Mouse (Mus musculus): ENCODE measurements at regions not wholly inside any gene's neighbourhood (a gene's known extent, or its start where the extent isn't known, plus 50 kb on each side); places are given as distances from the start of the nearest gene placed in this dataset.

DNA sequence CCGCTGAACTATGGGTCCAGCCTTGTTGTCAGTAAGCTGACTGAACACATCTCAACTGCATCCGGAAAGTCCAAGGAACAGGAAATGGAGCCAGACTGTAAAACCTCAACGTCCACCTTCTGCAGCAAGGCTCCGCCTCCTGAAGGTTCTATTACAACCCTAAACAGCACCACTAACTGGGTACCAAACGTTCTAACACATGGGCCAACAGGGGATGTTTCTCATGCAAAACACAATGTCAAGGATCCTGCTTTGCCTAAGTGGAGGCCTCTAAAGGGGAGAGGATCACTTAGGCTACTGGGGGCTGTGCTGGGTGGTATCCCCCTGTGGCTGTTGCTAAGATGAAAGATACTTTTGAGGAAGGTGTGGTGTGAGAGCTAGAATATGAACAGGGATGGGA lies 51.0 kb upstream of the Stt3b start:
- no peak for DNase-seq (ENCODE audit: extremely low spot score, low spot score)

DNA sequence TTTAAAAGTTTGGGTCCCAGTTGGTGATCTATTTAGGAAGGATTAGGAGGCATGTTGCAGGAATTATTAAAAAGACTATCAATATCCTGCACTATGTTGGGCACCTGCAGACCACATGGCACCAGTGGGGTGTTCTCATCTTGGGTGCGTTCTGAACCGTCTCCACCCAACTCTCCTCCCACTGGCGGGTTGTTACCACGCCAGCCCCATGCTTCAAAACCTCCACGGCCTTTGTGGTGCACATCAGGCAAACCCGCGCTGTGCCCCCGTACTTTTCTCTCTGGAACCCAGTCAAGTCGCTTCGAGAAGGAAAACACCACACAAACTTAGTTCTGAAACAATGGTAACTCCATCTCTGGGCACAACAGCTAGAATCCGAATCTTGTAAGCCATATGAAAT lies 51.7 kb upstream of the Stt3b start:
- DNase-seq (ENCODE audit: extremely low spot score, low spot score): no peak

DNA sequence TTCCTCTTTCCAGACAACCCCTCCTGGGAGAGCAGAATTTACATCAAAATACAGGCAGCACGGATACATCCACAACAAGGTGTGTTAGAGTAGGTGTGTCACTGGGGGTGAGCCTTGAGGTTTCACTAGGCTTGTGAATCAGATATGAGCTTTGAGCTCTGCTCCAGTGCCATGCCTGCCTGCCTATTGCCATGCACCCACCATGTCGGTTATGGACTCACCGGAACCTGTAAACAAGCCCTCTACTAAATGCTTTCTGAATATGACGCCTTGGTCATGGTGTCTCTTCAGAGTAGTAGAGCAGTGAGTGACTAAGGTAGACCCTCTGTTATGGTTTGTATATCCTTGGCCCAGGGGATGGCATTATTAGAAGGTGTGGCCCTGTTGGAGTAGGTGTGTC lies 52.3 kb upstream of the Stt3b start:
- DNase-seq (ENCODE audit: extremely low spot score, low spot score): no peak

DNA sequence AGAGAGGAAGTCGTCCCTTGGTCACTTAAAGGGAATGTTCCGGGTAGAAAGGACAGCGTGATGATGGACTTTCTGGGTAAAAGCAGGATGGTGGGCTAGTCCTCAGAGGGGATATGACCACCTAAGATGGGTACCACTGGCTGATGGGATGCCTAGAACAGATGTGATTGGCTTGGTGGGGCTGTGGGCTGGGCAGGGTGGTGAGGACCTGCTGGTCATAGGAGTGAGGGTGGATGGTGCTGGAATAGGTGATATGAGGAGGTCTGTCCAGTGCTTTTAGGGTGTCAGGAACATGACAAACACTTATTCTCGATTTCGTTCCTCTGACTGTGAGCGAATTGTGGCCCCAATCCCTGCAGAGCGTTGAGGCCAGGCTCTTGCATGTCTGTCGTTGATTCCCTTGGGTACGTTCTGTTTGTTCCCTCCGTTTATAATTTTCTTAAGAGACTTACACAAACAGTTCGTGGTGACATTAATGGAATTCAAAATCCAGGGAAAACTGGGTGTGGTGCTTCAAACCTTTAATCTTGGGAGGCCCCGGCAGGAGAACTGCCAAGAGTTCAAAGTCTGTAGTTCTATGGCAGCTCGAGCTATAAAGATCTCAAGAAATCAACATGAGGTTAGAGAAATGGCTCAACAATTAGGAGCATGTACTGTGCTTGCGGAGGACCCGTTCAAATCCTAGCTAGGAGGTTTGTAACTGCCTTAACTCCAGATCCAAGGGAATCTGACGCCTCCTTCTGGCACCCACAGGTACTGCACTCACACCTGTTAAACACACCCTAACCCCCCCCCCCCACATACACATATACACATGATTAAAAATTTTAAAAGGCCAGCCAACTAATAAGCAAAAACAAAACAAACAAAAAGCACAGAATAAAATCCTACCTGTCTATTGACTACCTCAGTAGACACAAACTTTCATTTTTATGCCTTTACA lies 55.0 kb upstream of the Stt3b start:
- DNase-seq (ENCODE audit: extremely low spot score, low spot score): no peak

- no peak for DNase-seq (ENCODE audit: extremely low spot score, low spot score)
Measured at GRCm38 (mm10) chr9:115367808-115368207, 57.6 kb upstream of the Stt3b start.

GRCm38 (mm10) chr9:115380276-115380675 lies 70.1 kb upstream of the Stt3b start:
- no peak for DNase-seq (ENCODE audit: extremely low spot score, low spot score)

DNA sequence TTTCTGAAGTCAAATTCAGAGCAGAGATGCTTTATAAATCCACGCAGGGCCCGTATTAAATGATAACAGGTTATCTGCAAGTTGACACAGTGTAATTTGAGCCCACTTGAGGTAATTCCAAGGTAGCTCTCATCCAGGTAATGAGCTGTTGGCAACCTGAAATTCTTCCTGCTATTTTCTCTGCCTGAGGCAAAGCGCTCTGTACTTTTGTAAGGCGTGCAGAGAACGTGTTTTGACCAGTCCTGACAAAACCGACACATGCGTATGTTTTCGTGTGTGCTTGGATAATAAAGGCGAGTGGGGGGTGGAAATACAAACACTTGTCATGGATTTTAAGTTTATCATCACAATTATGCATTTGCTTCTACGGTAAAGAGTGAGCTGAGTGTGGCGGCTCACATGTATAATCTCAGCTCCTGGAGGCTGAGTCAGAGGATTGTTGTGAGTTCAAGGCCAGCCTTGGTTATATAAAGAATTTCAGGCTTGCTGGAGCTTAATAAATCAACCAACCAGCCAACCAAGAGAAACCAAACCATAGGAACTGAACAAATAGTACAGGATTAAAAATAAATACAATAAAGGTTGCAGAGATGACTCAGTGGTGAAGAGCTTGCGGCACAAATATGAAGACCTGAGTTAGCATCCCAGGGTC lies 72.7 kb upstream of the Stt3b start:
- DNase-seq (ENCODE audit: extremely low spot score, low spot score): no peak

DNA sequence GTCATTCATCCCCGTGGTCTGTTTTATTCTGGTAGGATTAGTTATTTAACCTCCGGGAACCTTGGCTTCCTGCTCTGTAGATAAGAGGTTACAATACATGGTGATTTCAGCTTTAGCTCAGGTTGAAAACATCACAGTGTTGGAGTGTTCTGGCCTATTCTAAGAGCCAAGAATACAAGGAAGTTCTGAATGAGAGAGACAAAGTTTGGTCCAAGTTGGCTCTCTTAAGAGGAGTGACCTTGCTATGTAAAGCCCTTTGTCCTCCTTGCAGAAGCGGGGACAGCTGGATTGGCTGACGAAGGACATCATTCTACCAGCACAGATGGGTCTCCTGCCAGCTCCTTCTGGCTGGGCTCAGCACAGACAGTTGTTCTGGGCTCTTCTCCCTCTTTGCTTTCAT lies 73.7 kb upstream of the Stt3b start:
- no peak for DNase-seq (ENCODE audit: extremely low spot score, low spot score)

DNA sequence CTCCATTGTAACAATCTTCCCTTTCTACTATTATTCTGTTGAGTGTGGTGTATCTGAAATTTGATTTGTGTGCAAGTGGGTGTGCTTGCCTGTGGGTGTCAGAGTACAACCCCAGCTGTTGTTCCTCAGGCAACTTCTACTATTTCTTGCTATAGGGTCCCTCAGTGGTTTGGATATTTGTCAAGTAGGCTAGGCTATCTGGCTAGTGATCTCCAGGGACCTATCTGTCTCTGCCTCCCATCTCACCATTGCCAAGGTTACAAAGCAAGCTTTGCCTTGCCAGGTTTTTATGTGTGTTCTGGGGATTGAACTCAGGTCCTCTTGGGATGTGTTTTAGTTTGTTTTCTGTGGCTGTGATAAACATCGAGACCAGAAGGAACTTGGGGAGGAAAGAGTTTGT lies 74.1 kb upstream of the Stt3b start:
- no peak for DNase-seq (ENCODE audit: extremely low spot score, low spot score)

GRCm38 (mm10) chr9:115387471-115388360 lies 77.5 kb upstream of the Stt3b start:
- DNase-seq (ENCODE audit: extremely low spot score, low spot score): no peak

GRCm38 (mm10) chr9:115388361-115388759 lies 78.1 kb upstream of the Stt3b start:
- DNase-seq (ENCODE audit: extremely low spot score, low spot score): no peak

- DNase-seq (ENCODE audit: extremely low spot score, low spot score): no peak
Measured at GRCm38 (mm10) chr9:115389082-115389481, 78.9 kb upstream of the Stt3b start.

- DNase-seq (ENCODE audit: extremely low spot score, low spot score): peak; percentile 54
Measured at GRCm38 (mm10) chr9:115390880-115391281, 80.7 kb upstream of the Stt3b start.

DNA sequence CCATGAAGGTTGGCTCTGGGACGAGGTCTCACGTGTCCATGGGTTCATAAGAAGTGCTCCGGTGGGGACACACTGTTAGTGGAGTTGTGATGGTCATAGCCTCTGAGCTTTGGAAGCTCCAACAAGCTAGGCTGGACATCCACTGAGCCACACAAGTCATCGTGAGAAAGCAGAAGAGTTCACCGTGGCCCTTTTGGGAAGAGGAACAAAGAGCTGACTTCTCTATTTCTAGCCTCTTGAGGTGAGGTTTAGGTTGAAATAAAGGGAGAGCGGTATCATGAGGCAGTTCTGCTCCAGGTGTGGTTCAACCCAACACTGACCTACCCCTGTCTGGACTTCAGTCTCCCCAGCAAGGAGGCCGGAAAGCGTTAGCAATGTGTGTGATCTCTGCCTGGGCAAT lies 85.3 kb upstream of the Stt3b start:
- DNase-seq (ENCODE audit: extremely low spot score, low spot score): no peak

- no peak for DNase-seq (ENCODE audit: extremely low spot score, low spot score)
Measured at GRCm38 (mm10) chr9:115400461-115400860, 90.2 kb upstream of the Stt3b start.

GRCm38 (mm10) chr9:115401405-115402151 lies 91.4 kb upstream of the Stt3b start:
- DNase-seq (ENCODE audit: extremely low spot score, low spot score): peak; percentile 24

DNA sequence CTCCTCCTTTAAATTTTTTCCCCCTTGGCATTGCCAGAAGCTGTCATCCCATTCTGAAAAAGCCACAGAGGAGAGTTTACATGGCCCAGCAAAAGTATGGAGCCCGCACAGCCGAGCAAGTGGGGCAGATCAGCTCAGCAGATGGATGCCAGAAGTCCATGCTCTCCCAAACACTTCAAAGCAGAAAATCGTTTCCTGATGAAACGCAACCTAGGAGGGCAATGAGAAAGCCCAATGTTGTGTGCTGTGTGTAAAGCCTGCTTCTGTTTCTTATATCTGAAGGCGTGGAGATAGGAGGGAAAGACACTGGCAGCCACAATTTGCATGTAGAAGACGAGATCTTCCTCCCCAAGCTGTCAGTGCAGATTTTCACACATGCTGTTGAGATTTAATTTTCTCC lies 92.4 kb upstream of the Stt3b start:
- no peak for DNase-seq (ENCODE audit: extremely low spot score, low spot score)

DNA sequence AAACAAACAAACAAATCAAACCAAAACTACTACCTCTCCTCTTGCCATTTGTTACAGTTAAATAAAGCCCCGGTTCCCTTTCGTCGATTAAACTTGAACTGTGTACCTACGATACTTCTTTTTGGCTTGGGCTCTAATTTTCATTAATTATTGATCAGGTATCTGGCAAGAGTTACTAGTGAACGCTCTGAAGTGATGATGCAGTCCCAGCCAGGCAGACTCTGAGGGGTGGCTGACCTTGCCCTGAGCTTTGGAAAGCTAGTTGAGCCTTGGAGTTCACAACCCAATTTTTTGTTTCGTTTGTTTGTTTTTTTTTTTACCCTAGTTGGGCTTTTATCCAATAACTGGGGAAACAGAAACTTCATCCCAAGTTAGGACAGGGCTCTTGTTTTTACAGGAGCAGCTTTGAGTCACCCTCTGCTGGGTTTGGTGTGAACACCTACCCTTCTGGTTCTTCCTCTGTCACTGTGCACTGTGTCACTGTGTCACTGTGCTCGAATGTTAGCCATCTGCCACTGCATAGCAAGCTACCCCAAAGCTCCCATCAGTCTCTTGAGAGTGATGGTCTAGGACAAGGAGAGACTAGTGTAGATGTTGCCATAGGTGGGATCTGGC lies 93.2 kb upstream of the Stt3b start:
- no peak for DNase-seq (ENCODE audit: extremely low spot score, low spot score)

GRCm38 (mm10) chr9:115407901-115408470 lies 97.8 kb upstream of the Stt3b start:
- DNase-seq (ENCODE audit: extremely low spot score, low spot score): no peak

GRCm38 (mm10) chr9:115408886-115409285 lies 98.7 kb upstream of the Stt3b start:
- DNase-seq (ENCODE audit: extremely low spot score, low spot score): no peak
